Mouse (Mus musculus) erythroblast, embryonic 14.5 days (primary cell): ENCODE results near the gene Gnb1. TPM values are rescaled to one million over a fixed set of nuclear protein-coding genes. Genes with fewer than 3 reads are reported as not detected.

Source experiments
- H3K27me3 ChIP-seq: 2 replicates; pipeline ENCODE4 v1.6.1; 2012; ENCODE audit warnings: inconsistent platforms; ENCODE audit not compliant: control insufficient read depth
- H3K36me3 ChIP-seq: 2 replicates; pipeline ENCODE4 v1.6.1; 2012; ENCODE audit warnings: mild to moderate bottlenecking, inconsistent platforms; ENCODE audit not compliant: control insufficient read depth
- H3K4me1 ChIP-seq: 2 replicates; pipeline ENCODE4 v1.6.1; 2012; ENCODE audit warnings: inconsistent platforms; ENCODE audit not compliant: control insufficient read depth
- H3K4me3 ChIP-seq: replicated peaks from 2 replicates; pipeline ENCODE3; 2012; ENCODE audit warnings: moderate library complexity, mild to moderate bottlenecking, inconsistent platforms
- H3K9me3 ChIP-seq: 2 replicates; pipeline ENCODE4 v1.6.1; 2012; ENCODE audit warnings: low read length, inconsistent platforms, mixed read lengths; ENCODE audit not compliant: control insufficient read depth
- GATA1 ChIP-seq: IDR thresholded peaks from 2 replicates; pipeline ENCODE4 v1.6.1; 2012; ENCODE audit warnings: low read length, inconsistent platforms, mixed read lengths
- TAL1 ChIP-seq: IDR thresholded peaks from 3 replicates; pipeline ENCODE4 v1.6.1; 2012; ENCODE audit warnings: low read length, inconsistent platforms, mixed read lengths
- polyA plus RNA-seq: library from polyadenylated mRNA; stranded (reverse); fragments of >175 nt; gene quantifications from 2 replicates; pipeline ENCODE4 v1.2.3, GENCODE M21; 2012

The Gnb1 gene
- polyA plus RNA-seq, 1 experiment: 2.9 TPM

DNA sequence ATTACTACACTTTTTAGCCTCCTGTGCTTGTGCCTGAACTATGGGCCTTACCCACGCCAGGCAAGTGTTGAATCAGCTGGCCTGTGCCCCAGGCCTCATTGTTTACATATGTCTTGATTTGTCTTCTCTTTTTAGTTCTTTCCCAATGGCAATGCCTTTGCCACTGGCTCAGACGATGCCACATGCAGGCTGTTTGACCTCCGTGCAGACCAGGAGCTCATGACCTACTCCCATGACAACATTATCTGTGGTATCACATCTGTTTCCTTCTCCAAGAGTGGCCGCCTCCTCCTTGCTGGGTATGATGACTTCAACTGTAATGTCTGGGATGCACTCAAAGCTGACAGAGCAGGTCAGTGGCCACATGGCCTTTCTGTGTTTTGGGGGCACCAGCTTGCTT, 63.7 kb downstream of the Gnb1 start:
- Histone ChIP-seq H3K27me3 (no peaks in the 10 kb centered on the region), H3K9me3 (no peaks in the 10 kb centered on the region), H3K4me1 (peaks cover 7% of the 10 kb centered on the region), H3K36me3 (peaks cover 95% of the 10 kb centered on the region), H3K4me3 (no peak overlapping the region)
- TF ChIP-seq TAL1 (no peak), GATA1 (no peak)

DNA sequence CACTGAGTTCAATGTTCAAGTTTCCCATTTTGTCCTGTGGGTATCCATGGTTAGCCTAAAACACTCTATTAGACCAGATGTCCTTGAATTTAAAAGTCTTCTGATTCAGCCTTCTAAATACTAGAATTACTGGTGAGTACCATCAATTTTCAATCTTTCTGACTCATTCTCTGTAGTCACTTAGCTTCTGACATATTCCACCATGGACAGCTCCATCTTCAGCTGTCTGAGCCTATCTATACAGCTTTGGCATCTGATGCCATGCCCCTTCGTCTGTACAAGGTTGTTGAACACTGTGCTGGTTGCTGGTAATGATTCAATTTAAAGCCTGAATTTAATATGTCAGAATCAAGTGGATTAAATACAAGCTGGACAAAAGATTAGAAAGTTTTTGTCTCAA, 64.3 kb downstream of the Gnb1 start:
- H3K9me3 ChIP-seq: no peaks in the 10 kb centered on the region
- H3K36me3 ChIP-seq: peaks cover 97% of the 10 kb centered on the region
- TF ChIP-seq GATA1 (no peak), TAL1 (no peak)
- no peaks in the 10 kb centered on the region for H3K27me3 ChIP-seq
- no peak overlapping the region for H3K4me3 ChIP-seq
- peaks cover 7% of the 10 kb centered on the region for H3K4me1 ChIP-seq

DNA sequence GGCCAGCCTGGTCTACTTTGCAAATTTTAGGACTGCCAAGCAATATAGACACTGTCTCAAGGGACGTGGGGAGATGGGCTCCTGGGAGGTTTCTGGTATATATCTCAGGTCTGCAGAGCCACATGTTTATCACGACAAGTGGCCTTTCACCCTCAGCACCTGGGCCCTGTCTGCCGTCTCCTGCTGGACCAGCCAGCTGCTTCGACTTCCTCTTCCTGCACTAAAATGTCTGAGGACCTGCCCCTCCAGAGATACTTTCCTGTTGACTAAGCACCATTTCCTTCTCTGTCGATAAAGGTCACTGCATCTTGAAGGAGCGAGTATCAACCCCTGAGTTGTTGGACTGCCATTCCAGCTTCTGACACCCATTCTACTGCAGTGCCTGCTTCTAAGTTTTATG, 68.3 kb downstream of the Gnb1 start:
- TF ChIP-seq TAL1: no peak
- no peak for TF ChIP-seq GATA1
- Histone ChIP-seq H3K9me3 (no peaks in the 10 kb centered on the region), H3K4me3 (no peak overlapping the region), H3K27me3 (no peaks in the 10 kb centered on the region), H3K36me3 (peaks cover 69% of the 10 kb centered on the region), H3K4me1 (peaks cover 31% of the 10 kb centered on the region)

DNA sequence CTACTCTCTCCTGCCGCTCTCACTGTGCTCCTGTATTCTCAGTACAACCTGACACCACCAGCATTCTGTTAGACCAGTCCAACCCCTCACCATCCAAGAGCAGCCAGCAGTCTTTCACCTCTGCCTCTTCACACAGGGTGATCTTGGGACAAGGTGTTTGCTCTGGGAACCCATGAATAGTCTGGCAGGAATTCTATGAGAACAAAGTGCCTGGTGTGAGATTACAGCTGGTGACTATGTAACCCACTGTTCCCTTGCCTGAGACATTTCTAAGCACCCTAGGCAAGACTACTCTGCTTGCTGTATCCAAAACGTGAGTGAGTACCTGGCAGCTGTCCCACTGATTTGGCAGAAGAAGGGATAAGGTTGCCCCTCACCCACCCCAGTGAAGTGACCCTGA, 69.8 kb downstream of the Gnb1 start:
- H3K4me1 ChIP-seq: peaks cover 39% of the 10 kb centered on the region
- TF ChIP-seq TAL1 (no peak), GATA1 (no peak)
- peaks cover 54% of the 10 kb centered on the region for H3K36me3 ChIP-seq
- H3K27me3 ChIP-seq: no peaks in the 10 kb centered on the region
- no peaks in the 10 kb centered on the region for H3K9me3 ChIP-seq
- no peak overlapping the region for H3K4me3 ChIP-seq

DNA sequence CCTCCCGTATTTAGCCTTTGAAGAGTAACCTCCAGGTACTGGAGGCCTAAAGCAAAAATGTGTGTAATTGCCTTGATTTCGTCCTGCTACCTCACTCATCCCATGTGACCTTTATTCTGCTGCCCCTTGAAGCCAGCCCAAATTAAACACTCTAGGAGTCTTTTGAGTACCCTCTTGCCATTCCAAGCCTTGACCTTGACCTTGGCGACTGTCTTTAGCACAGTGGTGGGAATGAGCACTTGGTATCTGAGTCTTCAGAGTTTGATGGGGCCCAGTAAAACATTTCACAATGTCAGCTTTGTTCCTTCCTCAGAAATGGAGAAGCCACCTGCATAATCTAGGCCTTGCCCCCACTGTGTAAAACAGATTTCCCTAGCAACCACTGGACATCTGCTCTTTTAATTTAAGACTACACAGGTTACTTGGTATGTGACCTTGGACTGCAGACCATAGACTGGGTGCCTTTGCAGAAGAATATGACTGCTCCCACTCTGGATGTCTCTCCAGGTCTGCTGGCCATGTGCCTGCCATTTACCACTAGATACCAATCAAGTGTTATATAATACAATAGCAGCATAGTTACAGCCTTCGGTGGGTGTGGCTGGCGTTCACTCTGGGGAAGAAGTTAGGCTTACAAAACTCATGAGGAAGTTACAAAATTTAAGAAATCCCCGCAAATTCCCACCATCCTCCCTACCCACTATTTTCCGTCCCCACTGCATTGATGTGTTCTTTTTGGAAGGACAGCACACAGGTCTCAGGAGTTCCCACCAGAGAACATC, 70.7 kb downstream of the Gnb1 start, which contains the start of gene Nadk:
Gene Nadk (plus strand): TSS at position 718 of the 782 bp plus-strand sequence.
- Histone ChIP-seq H3K9me3 (no peaks in the 10 kb centered on the region), H3K27me3 (no peaks in the 10 kb centered on the region), H3K4me1 (peaks cover 45% of the 10 kb centered on the region), H3K36me3 (peaks cover 48% of the 10 kb centered on the region), H3K4me3 (peak within 1 kb of the TSS; percentile 94)
- TF ChIP-seq TAL1 (no peak), GATA1 (no peak)

DNA sequence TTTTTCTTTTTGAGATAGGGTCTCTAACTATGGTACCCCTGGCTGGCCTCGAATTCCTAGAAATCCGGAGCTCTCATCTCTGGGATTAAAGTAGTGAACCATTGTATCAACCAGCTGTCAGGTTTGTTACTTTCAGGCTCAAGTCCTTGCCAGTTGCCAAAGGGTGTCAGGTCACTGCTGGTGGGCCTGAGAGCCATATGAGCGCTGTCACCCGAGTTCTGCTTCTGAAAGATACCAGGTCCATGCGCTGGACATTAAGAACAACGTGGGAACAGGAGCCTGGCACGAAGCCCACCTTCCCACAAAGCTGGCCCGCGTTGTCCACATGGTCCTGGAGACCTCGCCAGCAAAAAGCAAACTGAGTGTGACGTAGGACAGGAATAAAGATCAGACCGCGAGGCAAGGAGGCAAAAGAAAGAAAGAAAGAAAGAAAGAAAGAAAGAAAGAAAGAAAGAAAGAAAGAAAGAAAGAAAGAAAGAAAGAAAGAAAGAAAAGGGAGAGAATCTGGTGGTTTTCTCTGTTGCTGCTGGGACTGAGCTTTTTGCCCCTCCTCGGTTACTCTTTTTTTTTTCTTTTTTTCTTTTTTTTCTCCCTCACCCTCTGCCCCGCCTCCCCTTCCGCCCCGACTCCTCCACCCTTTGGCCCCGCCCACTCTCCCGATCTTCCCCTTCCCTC, 71.7 kb downstream of the Gnb1 start:
- Histone ChIP-seq H3K27me3 (no peaks in the 10 kb centered on the region), H3K4me3 (peak overlapping the region; percentile 94), H3K9me3 (no peaks in the 10 kb centered on the region), H3K4me1 (peaks cover 45% of the 10 kb centered on the region), H3K36me3 (peaks cover 39% of the 10 kb centered on the region)
- no peak for TF ChIP-seq TAL1
- TF ChIP-seq GATA1: no peak

DNA sequence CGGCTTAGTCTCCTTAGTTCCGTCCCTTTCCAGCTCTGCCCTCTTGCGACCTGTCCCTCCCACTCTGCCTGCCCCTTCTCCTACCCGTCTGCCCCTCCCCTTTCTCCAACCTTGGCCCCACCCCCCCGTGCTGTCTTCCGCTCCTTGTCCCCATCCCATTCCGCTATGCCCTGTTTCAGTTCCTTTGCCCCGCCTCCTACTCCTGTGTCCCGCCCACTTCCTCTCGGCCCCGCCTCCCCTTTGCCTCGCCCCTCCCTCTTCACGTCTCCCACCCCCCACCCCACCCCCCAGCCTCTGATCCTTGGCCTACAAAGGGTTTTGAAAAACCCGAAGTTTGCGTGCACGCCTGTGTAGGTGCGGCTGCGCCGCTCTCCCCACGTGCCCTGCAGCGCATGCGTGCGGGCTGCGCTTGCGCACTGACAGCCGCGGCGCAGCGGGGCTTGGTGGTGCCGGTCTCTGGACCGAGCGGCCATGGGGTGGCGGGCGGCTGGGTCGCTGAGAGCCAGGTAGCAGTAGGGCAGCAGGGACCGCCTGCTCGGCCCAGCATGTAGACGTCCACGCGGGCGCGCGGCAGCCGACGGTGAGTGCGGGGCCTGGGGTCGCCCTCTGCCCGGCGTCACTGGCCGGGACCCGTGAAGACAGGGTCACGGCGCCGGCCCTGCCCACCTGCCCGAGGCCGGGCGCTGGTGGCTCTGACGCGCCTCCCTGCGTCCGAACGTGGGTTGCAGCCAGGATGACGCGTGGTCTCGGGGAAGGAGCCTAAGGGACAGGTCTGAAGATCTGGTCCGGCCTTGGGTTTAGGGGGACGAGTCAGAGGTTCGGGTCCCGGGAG, 72.5 kb downstream of the Gnb1 start:
- no peak for TF ChIP-seq TAL1
- H3K9me3 ChIP-seq: no peaks in the 10 kb centered on the region
- H3K27me3 ChIP-seq: no peaks in the 10 kb centered on the region
- H3K36me3 ChIP-seq: peaks cover 32% of the 10 kb centered on the region
- peak overlapping the region; percentile 94 for H3K4me3 ChIP-seq
- peaks cover 45% of the 10 kb centered on the region for H3K4me1 ChIP-seq

DNA sequence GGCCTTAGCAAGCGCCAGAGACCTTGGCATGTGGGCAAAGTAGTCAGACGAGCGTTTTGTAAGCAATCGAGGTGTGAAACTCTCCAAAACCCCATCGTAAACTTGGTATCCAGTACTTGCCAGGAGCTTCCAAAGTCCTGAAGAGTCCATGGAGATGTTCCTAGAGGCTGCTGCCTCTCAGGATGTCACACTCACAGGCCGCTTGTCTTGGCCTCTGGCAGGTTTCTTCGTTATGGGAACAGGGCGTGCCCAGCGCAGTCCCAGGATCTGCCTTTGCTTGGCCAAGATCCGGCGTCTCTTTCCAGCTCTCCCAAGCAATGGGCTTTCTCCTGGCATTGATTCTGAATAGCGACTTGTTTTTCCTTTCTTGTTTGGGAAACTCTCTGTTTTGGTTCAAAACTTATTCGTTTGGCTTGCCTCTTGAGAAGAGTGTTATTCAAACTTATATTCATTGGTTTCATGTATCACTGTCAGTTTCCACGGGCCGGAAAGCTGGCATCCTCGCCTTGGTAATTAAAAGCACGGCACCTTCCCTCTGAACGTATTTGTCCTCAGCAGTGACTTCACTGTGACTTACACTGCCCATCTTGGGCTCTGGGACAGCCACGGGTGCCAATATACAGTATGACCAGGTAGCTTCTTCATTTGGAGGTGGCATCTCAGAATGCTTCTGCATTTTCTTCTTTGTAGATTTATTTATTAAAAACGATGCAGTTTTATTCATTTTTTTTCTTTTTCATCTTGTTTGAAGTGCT, 73.3 kb downstream of the Gnb1 start:
- TF ChIP-seq TAL1 (no peak), GATA1 (no peak)
- H3K27me3 ChIP-seq: no peaks in the 10 kb centered on the region
- no peaks in the 10 kb centered on the region for H3K9me3 ChIP-seq
- peaks cover 44% of the 10 kb centered on the region for H3K4me1 ChIP-seq
- peak overlapping the region; percentile 94 for H3K4me3 ChIP-seq
- peaks cover 23% of the 10 kb centered on the region for H3K36me3 ChIP-seq
